Mouse (Mus musculus) midbrain, embryonic 16.5 days (tissue): Measurements from ENCODE around the gene Cgrrf1. TPM values are rescaled to one million over a fixed set of nuclear protein-coding genes. Genes with fewer than 3 reads are reported as not detected.

Experiments
- ATAC-seq: fragments of 200-750 bp; cut with Nextera tagmentation; 2 replicates; pipeline ENCODE4 v1.8.0; 2017; ENCODE audit warnings: moderate TSS enrichment
- H3K27ac ChIP-seq: fragments of 300-500 bp; sonication (generic); 2 replicates; pipeline ENCODE4 v1.5.1; 2014; ENCODE audit warnings: mild to moderate bottlenecking, low read length, mixed read lengths
- H3K27me3 ChIP-seq: fragments of 300-500 bp; sonication (generic); 2 replicates; pipeline ENCODE4 v1.6.1; 2014; ENCODE audit warnings: low read depth, low read length, mixed read lengths; ENCODE audit not compliant: control insufficient read depth, insufficient read depth
- H3K36me3 ChIP-seq: fragments of 300-500 bp; sonication (generic); 2 replicates; pipeline ENCODE4 v1.6.1; 2014; ENCODE audit warnings: mild to moderate bottlenecking, low read length, moderate library complexity, mixed read lengths; ENCODE audit not compliant: control insufficient read depth, insufficient read depth
- H3K4me1 ChIP-seq: fragments of 300-500 bp; sonication (generic); 2 replicates; pipeline ENCODE4 v1.6.1; 2014; ENCODE audit warnings: mild to moderate bottlenecking, low read length, mixed read lengths; ENCODE audit not compliant: control insufficient read depth, insufficient read depth
- H3K4me2 ChIP-seq: fragments of 300-500 bp; sonication (generic); 2 replicates; pipeline ENCODE4 v1.6.1; 2014; ENCODE audit warnings: mild to moderate bottlenecking, low read length, mixed read lengths
- H3K4me3 ChIP-seq: fragments of 300-500 bp; sonication (generic); 2 replicates; pipeline ENCODE4 v1.5.1; 2014; ENCODE audit warnings: low read depth, mild to moderate bottlenecking, low read length, moderate library complexity, mixed read lengths
- H3K9ac ChIP-seq: fragments of 300-500 bp; sonication (generic); 2 replicates; pipeline ENCODE4 v1.6.1; 2014; ENCODE audit warnings: low read depth, low read length, mixed read lengths
- H3K9me3 ChIP-seq: fragments of 300-500 bp; sonication (generic); replicated peaks from 2 replicates; pipeline ENCODE4 v1.6.1; 2014; ENCODE audit warnings: mild to moderate bottlenecking, low read length, mixed read lengths; ENCODE audit not compliant: control insufficient read depth, poor library complexity, severe bottlenecking
- WGBS: fragments of 180-500 bp; shearing (Covaris S2); extraction: QIAGEN DNeasy Blood & Tissue Kit; methylation state at CpG from one replicate; pipeline ENCODE4 v1.1.7; 2014; 5-methylcytosine and 5-hydroxymethylcytosine counted together
- polyA plus RNA-seq: library from polyadenylated mRNA; unstranded; fragments of >200 nt; fragmentation: Nextera tagmentation; extraction: Ambion mirVana; gene quantifications from 2 replicates; pipeline ENCODE4 v1.2.1, GENCODE M21; 2015

Cgrrf1 gene
- polyA plus RNA-seq, 1 experiment from 2014 or later, result 19.1 TPM

GRCm38 (mm10) chr14:46882431-46883067 is 50.6 kb downstream of the Cgrrf1 start, which contains the start of gene Samd4:
Samd4 (plus strand) TSS chr14:46882854.
- peak within 1 kb of the TSS; percentile 63 for H3K27ac ChIP-seq
- under 1% methylated on average over 53 of the region's 54 CpGs for WGBS
- H3K4me3 ChIP-seq, result peak within 1 kb of the TSS; percentile 50
- no peaks in the 10 kb centered on the region for H3K9me3 ChIP-seq
- H3K27me3 ChIP-seq, result no peaks in the 10 kb centered on the region; the same call in 1 of the 2 replicates
- peak within 1 kb of the TSS; percentile 69 for H3K9ac ChIP-seq
- peak within 1 kb of the TSS; percentile 98 for H3K4me2 ChIP-seq
- ATAC-seq, result peak; percentile 57
- H3K4me1 ChIP-seq, result peaks cover 22% of the 10 kb centered on the region
- no peaks in the 10 kb centered on the region for H3K36me3 ChIP-seq

DNA sequence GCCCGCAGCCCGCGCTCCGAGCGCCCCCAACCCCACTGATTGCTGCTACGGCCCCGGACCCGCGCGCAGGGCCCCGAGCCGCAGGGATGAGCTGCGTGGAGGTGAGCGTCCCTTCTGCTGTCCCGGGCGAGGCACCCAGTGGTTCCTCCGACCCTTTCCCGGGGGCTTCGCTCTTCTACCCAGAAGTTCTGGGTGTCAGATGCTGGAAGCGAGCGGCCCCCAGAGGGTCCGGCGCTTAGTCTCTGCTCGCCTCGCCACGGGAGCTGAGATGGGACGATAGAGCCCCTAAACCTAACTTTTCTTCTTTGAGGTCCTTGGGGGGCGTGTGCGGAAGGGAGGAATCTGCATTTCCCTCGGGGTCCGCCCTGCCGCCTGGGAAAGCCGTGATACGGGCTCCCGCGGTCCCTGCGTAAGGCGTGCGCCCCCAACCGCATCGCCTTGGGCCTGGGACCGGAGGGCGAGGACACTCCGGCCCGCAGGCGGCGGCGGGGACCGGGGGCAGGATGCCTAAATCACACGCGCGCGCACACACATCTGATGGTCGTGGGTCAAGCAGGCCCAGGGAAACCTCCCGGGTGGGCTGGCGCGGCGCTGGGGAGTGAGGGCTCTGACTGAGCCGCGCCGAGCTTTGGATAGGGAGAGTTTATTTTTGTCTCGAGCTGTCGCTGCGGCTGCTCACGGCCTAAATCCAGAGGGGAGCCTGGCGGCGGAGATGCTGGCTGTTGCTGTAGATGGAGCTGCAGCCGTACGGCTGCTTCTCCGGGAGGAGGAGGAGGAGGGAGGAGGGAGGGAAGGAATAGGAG is 51.3 kb downstream of the Cgrrf1 start:
- ATAC-seq, result peak; percentile 30
- WGBS, result under 1% methylated on average over 64 of the region's 70 CpGs
- no peaks in the 10 kb centered on the region for H3K9me3 ChIP-seq
- H3K36me3 ChIP-seq, result no peaks in the 10 kb centered on the region
- peak overlapping the region; percentile 98 for H3K4me2 ChIP-seq
- no peaks in the 10 kb centered on the region; the same call in 1 of the 2 replicates for H3K27me3 ChIP-seq
- H3K27ac ChIP-seq, result peak overlapping the region; percentile 63
- H3K9ac ChIP-seq, result peak overlapping the region; percentile 69
- peak overlapping the region; percentile 50 for H3K4me3 ChIP-seq
- H3K4me1 ChIP-seq, result peaks cover 22% of the 10 kb centered on the region

- Histone ChIP-seq H3K4me1 (peaks cover 22% of the 10 kb centered on the region), H3K27ac (peak overlapping the region; percentile 73), H3K27me3 (no peaks in the 10 kb centered on the region; the same call in 1 of the 2 replicates), H3K36me3 (no peaks in the 10 kb centered on the region), H3K9me3 (no peaks in the 10 kb centered on the region), H3K9ac (peak overlapping the region; percentile 69), H3K4me2 (peak overlapping the region; percentile 98), H3K4me3 (peak overlapping the region; percentile 50)
- ATAC-seq, result peak; percentile 22
- WGBS, result under 1% methylated on average over 28 of the region's 29 CpGs
These were observed 52.0 kb downstream of the Cgrrf1 start for GRCm38 (mm10) chr14:46883871-46884441.

DNA sequence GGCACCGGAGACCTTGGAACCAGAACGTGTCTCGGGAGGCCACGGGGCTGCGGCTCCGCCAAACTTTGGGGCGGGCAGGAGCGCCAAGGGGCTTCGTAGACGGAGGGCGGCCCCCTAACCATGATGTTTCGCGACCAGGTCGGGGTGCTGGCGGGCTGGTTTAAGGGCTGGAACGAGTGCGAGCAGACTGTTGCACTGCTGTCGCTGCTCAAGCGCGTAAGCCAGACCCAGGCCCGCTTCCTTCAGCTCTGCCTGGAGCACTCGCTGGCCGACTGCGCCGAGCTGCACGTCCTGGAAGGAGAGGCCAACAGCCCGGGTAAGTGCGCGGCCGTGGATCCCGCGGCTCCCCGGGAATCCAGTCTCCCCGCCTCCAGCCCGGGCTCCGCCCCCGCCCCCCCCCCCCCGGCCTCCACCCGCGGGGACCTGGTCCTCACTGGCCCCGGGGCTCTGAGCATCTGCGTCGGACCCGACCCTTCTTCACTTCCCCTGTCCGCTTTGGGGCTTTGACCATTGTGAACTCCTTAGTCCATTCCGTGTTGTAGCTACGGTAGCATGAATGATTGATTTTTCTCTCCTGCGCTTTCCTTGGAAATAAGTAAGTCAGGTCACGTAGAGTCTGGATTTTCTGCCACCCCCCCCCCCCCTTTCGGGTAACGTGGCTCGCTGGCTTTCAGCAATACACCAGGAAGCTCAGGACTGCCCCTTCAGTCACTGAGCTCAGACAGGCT is 52.9 kb downstream of the Cgrrf1 start:
- no peaks in the 10 kb centered on the region for H3K9me3 ChIP-seq
- H3K27me3 ChIP-seq, result no peaks in the 10 kb centered on the region; the same call in 1 of the 2 replicates
- H3K4me3 ChIP-seq, result peak overlapping the region; percentile 50
- H3K27ac ChIP-seq, result peak overlapping the region; percentile 73
- H3K36me3 ChIP-seq, result no peaks in the 10 kb centered on the region
- WGBS, result 0% methylated on average over 43 of the region's 52 CpGs
- peak overlapping the region; percentile 98 for H3K4me2 ChIP-seq
- H3K4me1 ChIP-seq, result peaks cover 22% of the 10 kb centered on the region
- H3K9ac ChIP-seq, result peak overlapping the region; percentile 69
- peak; percentile 76 for ATAC-seq

- H3K36me3 ChIP-seq, result no peaks in the 10 kb centered on the region
- WGBS, result 2% methylated on average over 7 of the region's 7 CpGs
- peak overlapping the region; percentile 69 for H3K9ac ChIP-seq
- H3K27me3 ChIP-seq, result no peaks in the 10 kb centered on the region; the same call in 1 of the 2 replicates
- peaks cover 22% of the 10 kb centered on the region for H3K4me1 ChIP-seq
- peak overlapping the region; percentile 73 for H3K27ac ChIP-seq
- H3K9me3 ChIP-seq, result no peaks in the 10 kb centered on the region
- H3K4me2 ChIP-seq, result peak overlapping the region; percentile 98
- ATAC-seq, result peak; percentile 38; the same call in 1 of the 2 replicates
- H3K4me3 ChIP-seq, result peak overlapping the region; percentile 50
These were observed 53.5 kb downstream of the Cgrrf1 start for GRCm38 (mm10) chr14:46885429-46885755.

DNA sequence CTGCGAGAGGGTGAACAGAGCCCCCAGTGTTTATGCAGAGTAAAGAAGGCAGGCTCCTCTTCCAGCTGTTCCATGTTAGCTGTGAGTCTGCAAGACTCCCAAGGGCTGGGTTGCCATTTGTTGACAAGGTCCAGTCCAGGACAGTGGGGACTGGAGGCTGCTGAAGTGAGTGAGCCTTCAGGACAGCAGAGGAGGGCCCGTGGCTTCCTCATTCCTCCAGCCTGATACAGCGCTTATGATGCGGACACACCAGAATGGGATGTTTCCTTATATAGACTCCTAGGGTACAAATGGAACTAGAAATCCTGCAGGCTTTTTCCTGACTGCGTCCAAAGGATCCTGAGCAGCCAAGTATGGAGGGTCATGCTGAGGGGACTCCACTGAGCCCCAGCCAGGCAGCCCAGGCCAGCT is 54.0 kb downstream of the Cgrrf1 start:
- Histone ChIP-seq H3K9ac (peak overlapping the region; percentile 69), H3K4me2 (peak overlapping the region; percentile 98), H3K4me1 (peaks cover 22% of the 10 kb centered on the region), H3K36me3 (no peaks in the 10 kb centered on the region), H3K27ac (peak overlapping the region; percentile 73; the same call in 1 of the 2 replicates), H3K9me3 (no peaks in the 10 kb centered on the region), H3K27me3 (no peaks in the 10 kb centered on the region; the same call in 1 of the 2 replicates), H3K4me3 (peak overlapping the region; percentile 50)
- WGBS, result 24% methylated on average over 5 of the region's 5 CpGs
- peak; percentile 8; the same call in 1 of the 2 replicates for ATAC-seq

GRCm38 (mm10) chr14:46889096-46889495 is 57.2 kb downstream of the Cgrrf1 start:
- Histone ChIP-seq H3K4me2 (no peak overlapping the region), H3K27me3 (no peaks in the 10 kb centered on the region), H3K27ac (no peak overlapping the region), H3K4me3 (no peak overlapping the region), H3K4me1 (peaks cover 9% of the 10 kb centered on the region; the same call in 1 of the 2 replicates), H3K36me3 (no peaks in the 10 kb centered on the region), H3K9me3 (no peaks in the 10 kb centered on the region), H3K9ac (no peak overlapping the region)
- no peak for ATAC-seq
- WGBS, result 97% methylated on average over 4 of the region's 4 CpGs

- H3K9ac ChIP-seq, result no peak overlapping the region
- ATAC-seq, result no peak
- no peaks in the 10 kb centered on the region for H3K27me3 ChIP-seq
- H3K9me3 ChIP-seq, result no peaks in the 10 kb centered on the region
- H3K4me2 ChIP-seq, result no peak overlapping the region
- no peaks in the 10 kb centered on the region for H3K36me3 ChIP-seq
- no peak overlapping the region for H3K4me3 ChIP-seq
- H3K4me1 ChIP-seq, result no peaks in the 10 kb centered on the region
- H3K27ac ChIP-seq, result no peak overlapping the region
- 96% methylated on average over 10 of the region's 10 CpGs for WGBS
These were observed 62.0 kb downstream of the Cgrrf1 start for GRCm38 (mm10) chr14:46893961-46894360.
